In genomic region chr2:73566989-73567605, GRCm38 (mm10) we compare ENCODE assay signal across 9 mouse cellular contexts. TPM values are rescaled to one million over a fixed set of nuclear protein-coding genes. Genes with fewer than 3 reads are reported as not detected.
DNase-seq lines count a peak whose midpoint lies in the region; ATAC-seq and TF ChIP-seq lines count a peak whose summit lies in the region.
"Had no signal": no experiment of that assay in that cellular context is flagged by ENCODE, and none has a peak within 500 bp of the region (broad histone marks: within the 10 kb centered on the region; RNA-seq: fewer than 3 reads in every experiment).

No protein-coding gene starts in this region.

- no peaks in the 10 kb centered on the region for H3K9me3 ChIP-seq in forebrain, embryonic 10.5 days
- H3K9me3 ChIP-seq in hindbrain, embryonic 13.5 days = no peaks in the 10 kb centered on the region
- no peaks in the 10 kb centered on the region for H3K9me3 ChIP-seq in limb, embryonic 10.5 days (replicated peaks)
- no peaks in the 10 kb centered on the region for H3K9me3 ChIP-seq in midbrain, embryonic 11.5 days (ENCODE audit: control insufficient read depth, low read length)
- no peaks in the 10 kb centered on the region for H3K9me3 ChIP-seq in stomach, postnatal 0 days (ENCODE audit: control insufficient read depth, low read length)

- TF ChIP-seq CTCF in stomach, postnatal 0 days (IDR thresholded peaks at IDR 0.05; ENCODE audit: low read depth) = peak; percentile 90

- DNase-seq in left cerebral cortex, postnatal 10 days (ENCODE audit: extremely low spot score in 1 of 2, low spot score in 2 of 2) = peak; percentile 50 to 60
- DNase-seq in left cerebral cortex, postnatal 36 days (ENCODE audit: low spot score in 2 of 2) = no peak
- DNase-seq in adrenal gland, postnatal 36 days = peak; percentile 48 to 73
- DNase-seq in forebrain, embryonic 10.5 days (ENCODE audit: extremely low spot score, low spot score) = peak; percentile 42
- DNase-seq in limb, embryonic 10.5 days (ENCODE audit: low spot score) = no peak
- peak; percentile 98 for DNase-seq in midbrain, embryonic 11.5 days (ENCODE audit: low spot score, missing footprints)
- peak; percentile 60 for DNase-seq in stomach, postnatal 0 days (ENCODE audit: low spot score)

- ATAC-seq in hindbrain, embryonic 13.5 days (ENCODE audit: low FRiP score) = no peak; the same call in 1 of the 2 replicates
- peak; percentile 46; the same call in 1 of the 2 replicates for ATAC-seq in midbrain, embryonic 11.5 days (ENCODE audit: low FRiP score)
- ATAC-seq in stomach, postnatal 0 days (ENCODE audit: low FRiP score, low TSS enrichment) = peak; percentile 75

- no peak for TF ChIP-seq EP300 in stomach, postnatal 0 days (optimal IDR thresholded peaks at IDR 0.05)

- peaks cover 4% of the 10 kb centered on the region; the same call in 1 of the 2 replicates for H3K27me3 ChIP-seq in forebrain, embryonic 10.5 days (ENCODE audit: poor library complexity, severe bottlenecking)
- H3K27me3 ChIP-seq in hindbrain, embryonic 13.5 days = 0 out of 2 replicates have a peak, but pooled peaks cover 9% of the 10 kb centered on the region
- H3K27me3 ChIP-seq in limb, embryonic 10.5 days (ENCODE audit: low read depth, poor library complexity, severe bottlenecking) = no peaks in the 10 kb centered on the region
- H3K27me3 ChIP-seq in midbrain, embryonic 11.5 days (ENCODE audit: control insufficient read depth, insufficient read depth, low read length) = no peaks in the 10 kb centered on the region
- H3K27me3 ChIP-seq in stomach, postnatal 0 days (ENCODE audit: control insufficient read depth, insufficient read depth, low read length) = no peaks in the 10 kb centered on the region

- 0 out of 2 replicates have a peak overlapping the region, but pooled peaks have one; percentile 17 for H3K4me2 ChIP-seq in hindbrain, embryonic 13.5 days
- peak overlapping the region; percentile 25; the same call in 1 of the 2 replicates for H3K4me2 ChIP-seq in midbrain, embryonic 11.5 days
- H3K4me2 ChIP-seq in stomach, postnatal 0 days (replicated peaks; ENCODE audit: low read depth) = peak overlapping the region; percentile 9; the same call in 1 of the 2 replicates

- peaks cover 11% of the 10 kb centered on the region for H3K4me1 ChIP-seq in forebrain, embryonic 10.5 days
- peaks cover 11% of the 10 kb centered on the region for H3K4me1 ChIP-seq in hindbrain, embryonic 13.5 days (replicated peaks)
- H3K4me1 ChIP-seq in limb, embryonic 10.5 days = peaks cover 52% of the 10 kb centered on the region
- H3K4me1 ChIP-seq in midbrain, embryonic 11.5 days (ENCODE audit: control insufficient read depth, insufficient read depth, low read length) = no peaks in the 10 kb centered on the region; the same call in 1 of the 2 replicates
- no peaks in the 10 kb centered on the region for H3K4me1 ChIP-seq in stomach, postnatal 0 days (replicated peaks; ENCODE audit: control insufficient read depth, insufficient read depth)

- peak overlapping the region; percentile 23 for H3K4me3 ChIP-seq in forebrain, embryonic 10.5 days
- no peak overlapping the region for H3K4me3 ChIP-seq in hindbrain, embryonic 13.5 days
- H3K4me3 ChIP-seq in limb, embryonic 10.5 days = peak overlapping the region; percentile 25; the same call in 1 of the 2 replicates
- no peak overlapping the region for H3K4me3 ChIP-seq in midbrain, embryonic 11.5 days (ENCODE audit: low read depth, low read length)
- no peak overlapping the region for H3K4me3 ChIP-seq in stomach, postnatal 0 days (ENCODE audit: low read depth, low read length)
- H3K4me3 ChIP-seq: erythroblast, embryonic 14.5 days had no signal

- intact Hi-C loops in left cerebral cortex, postnatal 10 days (cut with DNase I) = loop anchor here (10.0 kb wide), 1 partner anchor 338 kb away; no protein-coding TSS in a partner anchor
- intact Hi-C loops in left cerebral cortex, postnatal 36 days (cut with DNase I) = no loop called here

- H3K27ac ChIP-seq in forebrain, embryonic 10.5 days = no peak overlapping the region
- no peak overlapping the region for H3K27ac ChIP-seq in hindbrain, embryonic 13.5 days
- no peak overlapping the region for H3K27ac ChIP-seq in limb, embryonic 10.5 days
- H3K27ac ChIP-seq in midbrain, embryonic 11.5 days (ENCODE audit: low read depth, low read length) = no peak overlapping the region
- no peak overlapping the region for H3K27ac ChIP-seq in stomach, postnatal 0 days (replicated peaks)

- H3K9ac ChIP-seq in hindbrain, embryonic 13.5 days = no peak overlapping the region
- H3K9ac ChIP-seq in midbrain, embryonic 11.5 days (ENCODE audit: low read length) = no peak overlapping the region
- H3K9ac ChIP-seq in stomach, postnatal 0 days (ENCODE audit: low read length) = no peak overlapping the region

- WGBS in forebrain, embryonic 10.5 days = 34% methylated on average over 8 of the region's 8 CpGs
- WGBS in hindbrain, embryonic 13.5 days = 23% methylated on average over 8 of the region's 8 CpGs
- WGBS in limb, embryonic 10.5 days = 29% methylated on average over 8 of the region's 8 CpGs
- 26% methylated on average over 8 of the region's 8 CpGs for WGBS in midbrain, embryonic 11.5 days
- WGBS in stomach, postnatal 0 days = 17% methylated on average over 8 of the region's 8 CpGs

- no peaks in the 10 kb centered on the region for H3K36me3 ChIP-seq in forebrain, embryonic 10.5 days (replicated peaks)
- H3K36me3 ChIP-seq in hindbrain, embryonic 13.5 days = no peaks in the 10 kb centered on the region
- H3K36me3 ChIP-seq in limb, embryonic 10.5 days = no peaks in the 10 kb centered on the region
- no peaks in the 10 kb centered on the region for H3K36me3 ChIP-seq in midbrain, embryonic 11.5 days (ENCODE audit: control insufficient read depth, insufficient read depth, low read length)
- H3K36me3 ChIP-seq in stomach, postnatal 0 days (ENCODE audit: control insufficient read depth, insufficient read depth, low read length) = no peaks in the 10 kb centered on the region

RNA-seq across cellular contexts. Expression of gene Chrna1, which starts 13.0 kb away (rescaled TPM):
- under 1 TPM; 0.14 to 0.24 TPM for total RNA-seq in left cerebral cortex, postnatal 10 days (2021)
- total RNA-seq in left cerebral cortex, postnatal 36 days (2021) = under 1 TPM; 0.09 to 0.10 TPM
- not detected for total RNA-seq in adrenal gland, postnatal 36 days (2021)
- polyA plus RNA-seq in forebrain, embryonic 10.5 days (2016; fragmentation: Nextera tagmentation; extraction: Ambion mirVana) = 0.76 and 1.1 TPM in 2 replicates
- 0.40 and 0.45 TPM in 2 replicates for polyA plus RNA-seq in hindbrain, embryonic 13.5 days (2015; fragmentation: Nextera tagmentation; extraction: Ambion mirVana)
- 2.3 and 3.9 TPM in 2 replicates for polyA plus RNA-seq in limb, embryonic 10.5 days (2016; fragmentation: Nextera tagmentation; extraction: Ambion mirVana)
- 0.25 TPM in 2 replicates for polyA plus RNA-seq in midbrain, embryonic 11.5 days (2014; fragmentation: Nextera tagmentation; extraction: Ambion mirVana)
- polyA plus RNA-seq in stomach, postnatal 0 days (2015; fragmentation: Nextera tagmentation; extraction: Ambion mirVana) = 0.36 and 0.59 TPM in 2 replicates
- polyA plus RNA-seq: erythroblast, embryonic 14.5 days had no signal

RNA-seq across cellular contexts. Expression of gene Wipf1, which starts 37.6 kb away (rescaled TPM):
- 1 to 10 TPM; 7.5 to 7.9 TPM for total RNA-seq in left cerebral cortex, postnatal 10 days (2021)
- 1 to 10 TPM; 7.7 to 8.2 TPM for total RNA-seq in left cerebral cortex, postnatal 36 days (2021)
- 10 to 100 TPM; 13.3 to 19.6 TPM for total RNA-seq in adrenal gland, postnatal 36 days (2021)
- 7.5 and 8.6 TPM in 2 replicates for polyA plus RNA-seq in forebrain, embryonic 10.5 days (2016; fragmentation: Nextera tagmentation; extraction: Ambion mirVana)
- polyA plus RNA-seq in hindbrain, embryonic 13.5 days (2015; fragmentation: Nextera tagmentation; extraction: Ambion mirVana) = 2.3 and 2.5 TPM in 2 replicates
- polyA plus RNA-seq in limb, embryonic 10.5 days (2016; fragmentation: Nextera tagmentation; extraction: Ambion mirVana) = 13.3 and 14.2 TPM in 2 replicates
- polyA plus RNA-seq in midbrain, embryonic 11.5 days (2014; fragmentation: Nextera tagmentation; extraction: Ambion mirVana) = 8.2 and 8.3 TPM in 2 replicates
- polyA plus RNA-seq in stomach, postnatal 0 days (2015; fragmentation: Nextera tagmentation; extraction: Ambion mirVana) = 3.1 and 3.3 TPM in 2 replicates

Comparison
In these comparisons a context has a peak if more than half of its experiments do, and no peak if none do; other contexts are left out.
1. DNase-seq: peak in left cerebral cortex, postnatal 10 days (2 of 2), adrenal gland, postnatal 36 days (2 of 2), forebrain, embryonic 10.5 days (single experiment), midbrain, embryonic 11.5 days (single experiment) and stomach, postnatal 0 days (single experiment); none in left cerebral cortex, postnatal 36 days (0 of 2) and limb, embryonic 10.5 days (single experiment).
2. H3K4me3 ChIP-seq: peak in forebrain, embryonic 10.5 days (single experiment) and limb, embryonic 10.5 days (single experiment); none in hindbrain, embryonic 13.5 days (single experiment), midbrain, embryonic 11.5 days (single experiment) and stomach, postnatal 0 days (single experiment).
3. Peak in every context shown above with its lines, with median percentiles within 50 percentile points of each other: H3K4me2 ChIP-seq.